Mouse (Mus musculus): Measurements from ENCODE around the gene Lyrm4. TPM values are rescaled to one million over a fixed set of nuclear protein-coding genes. Genes with fewer than 3 reads are reported as not detected.
"Not testable (repeated sequence)": the region's sequence is repeated elsewhere in the genome, so short reads cannot be mapped to it uniquely, and the experiment has no call there.

The Lyrm4 gene
- polyA plus RNA-seq, 1 experiment from 2014 or later = 41.7 TPM

- Histone ChIP-seq H3K4me2 (no peak overlapping the region), H3K9ac (ENCODE audit: low read depth, low read length) (no peak overlapping the region), H3K27ac (ENCODE audit: low read depth, low read length) (no peak overlapping the region), H3K9me3 (ENCODE audit: control insufficient read depth, low read length) (no peaks in the 10 kb centered on the region), H3K4me1 (replicated peaks; ENCODE audit: control insufficient read depth, insufficient read depth, low read length) (peaks cover 12% of the 10 kb centered on the region; the same call in 1 of the 2 replicates), H3K27me3 (replicated peaks; ENCODE audit: control insufficient read depth, insufficient read depth, low read length) (no peaks in the 10 kb centered on the region), H3K4me3 (ENCODE audit: low read depth, low read length) (no peak overlapping the region), H3K36me3 (ENCODE audit: control insufficient read depth, insufficient read depth, low read length) (no peaks in the 10 kb centered on the region)
- 88% methylated on average over 3 of the region's 3 CpGs for WGBS
- ATAC-seq (replicated peaks; ENCODE audit: low FRiP score) (no peak), DNase-seq (ENCODE audit: low spot score) (no peak)
These were observed 122.1 kb downstream of the Lyrm4 start for GRCm38 (mm10) chr13:35995231-35995630.

GRCm38 (mm10) chr13:35994067-35994466, 123.3 kb downstream of the Lyrm4 start:
- Histone ChIP-seq H3K27me3 (replicated peaks; ENCODE audit: control insufficient read depth, insufficient read depth, low read length) (no peaks in the 10 kb centered on the region), H3K9ac (ENCODE audit: low read depth, low read length) (no peak overlapping the region), H3K36me3 (ENCODE audit: control insufficient read depth, insufficient read depth, low read length) (no peaks in the 10 kb centered on the region), H3K4me3 (ENCODE audit: low read depth, low read length) (no peak overlapping the region), H3K9me3 (ENCODE audit: control insufficient read depth, low read length) (no peaks in the 10 kb centered on the region), H3K4me2 (no peak overlapping the region), H3K27ac (ENCODE audit: low read depth, low read length) (no peak overlapping the region), H3K4me1 (replicated peaks; ENCODE audit: control insufficient read depth, insufficient read depth, low read length) (peaks cover 12% of the 10 kb centered on the region; the same call in 1 of the 2 replicates)
- ATAC-seq (replicated peaks; ENCODE audit: low FRiP score) (no peak), DNase-seq (ENCODE audit: low spot score) (no peak)
- WGBS = 91% methylated on average over 8 of the region's 8 CpGs

- ATAC-seq (replicated peaks; ENCODE audit: low FRiP score); H3K36me3 ChIP-seq (ENCODE audit: control insufficient read depth, insufficient read depth, low read length); H3K27me3 ChIP-seq (replicated peaks; ENCODE audit: control insufficient read depth, insufficient read depth, low read length); H3K9me3 ChIP-seq (ENCODE audit: control insufficient read depth, low read length); H3K9ac ChIP-seq (ENCODE audit: low read depth, low read length); H3K4me3 ChIP-seq (ENCODE audit: low read depth, low read length); DNase-seq (ENCODE audit: low spot score); H3K27ac ChIP-seq (ENCODE audit: low read depth, low read length); H3K4me2 ChIP-seq: not testable (repeated sequence)
- 95% methylated on average over 17 of the region's 21 CpGs for WGBS
- peaks cover 13% of the 10 kb centered on the region for H3K4me1 ChIP-seq (replicated peaks; ENCODE audit: control insufficient read depth, insufficient read depth, low read length)
These were observed 126.1 kb downstream of the Lyrm4 start for GRCm38 (mm10) chr13:35991185-35991584.

- H3K27ac ChIP-seq (ENCODE audit: low read depth, low read length) = no peak overlapping the region
- DNase-seq (ENCODE audit: low spot score) = no peak
These were observed 128.0 kb downstream of the Lyrm4 start for GRCm38 (mm10) chr13:35989329-35989728.

GRCm38 (mm10) chr13:35982985-35983384, 134.3 kb downstream of the Lyrm4 start:
- Histone ChIP-seq H3K27me3 (replicated peaks; ENCODE audit: control insufficient read depth, insufficient read depth, low read length) (no peaks in the 10 kb centered on the region), H3K4me1 (replicated peaks; ENCODE audit: control insufficient read depth, insufficient read depth, low read length) (peaks cover 5% of the 10 kb centered on the region), H3K4me3 (ENCODE audit: low read depth, low read length) (no peak overlapping the region), H3K4me2 (no peak overlapping the region), H3K27ac (ENCODE audit: low read depth, low read length) (no peak overlapping the region), H3K9me3 (ENCODE audit: control insufficient read depth, low read length) (no peaks in the 10 kb centered on the region), H3K9ac (ENCODE audit: low read depth, low read length) (no peak overlapping the region), H3K36me3 (ENCODE audit: control insufficient read depth, insufficient read depth, low read length) (peaks cover 3% of the 10 kb centered on the region; the same call in 1 of the 2 replicates)
- DNase-seq (ENCODE audit: low spot score) (no peak), ATAC-seq (replicated peaks; ENCODE audit: low FRiP score) (no peak)
- WGBS = 76% methylated on average over 6 of the region's 6 CpGs

More at GRCm38 (mm10) chr13:35989329-35989728, 128.0 kb downstream of the Lyrm4 start:
- H3K36me3 ChIP-seq (ENCODE audit: control insufficient read depth, insufficient read depth, low read length) = no peaks in the 10 kb centered on the region
- no peak for ATAC-seq (replicated peaks; ENCODE audit: low FRiP score)
- peaks cover 7% of the 10 kb centered on the region for H3K4me1 ChIP-seq (replicated peaks; ENCODE audit: control insufficient read depth, insufficient read depth, low read length)
- H3K4me2 ChIP-seq = no peak overlapping the region
- no peak overlapping the region for H3K4me3 ChIP-seq (ENCODE audit: low read depth, low read length)
- no peaks in the 10 kb centered on the region for H3K9me3 ChIP-seq (ENCODE audit: control insufficient read depth, low read length)
- 77% methylated on average over 3 of the region's 3 CpGs for WGBS
- no peak overlapping the region for H3K9ac ChIP-seq (ENCODE audit: low read depth, low read length)
- H3K27me3 ChIP-seq (replicated peaks; ENCODE audit: control insufficient read depth, insufficient read depth, low read length) = no peaks in the 10 kb centered on the region

GRCm38 (mm10) chr13:35980471-35980870, 136.9 kb downstream of the Lyrm4 start:
- H3K36me3 ChIP-seq (ENCODE audit: control insufficient read depth, insufficient read depth, low read length) = peaks cover 7% of the 10 kb centered on the region; the same call in 1 of the 2 replicates
- DNase-seq (ENCODE audit: low spot score) (no peak), ATAC-seq (replicated peaks; ENCODE audit: low FRiP score) (no peak)
- no peak overlapping the region for H3K9ac ChIP-seq (ENCODE audit: low read depth, low read length)
- H3K4me1 ChIP-seq (replicated peaks; ENCODE audit: control insufficient read depth, insufficient read depth, low read length) = no peaks in the 10 kb centered on the region
- no peak overlapping the region for H3K27ac ChIP-seq (ENCODE audit: low read depth, low read length)
- no peak overlapping the region for H3K4me3 ChIP-seq (ENCODE audit: low read depth, low read length)
- no peaks in the 10 kb centered on the region for H3K9me3 ChIP-seq (ENCODE audit: control insufficient read depth, low read length)
- 86% methylated on average over 4 of the region's 4 CpGs for WGBS
- H3K4me2 ChIP-seq = no peak overlapping the region
- H3K27me3 ChIP-seq (replicated peaks; ENCODE audit: control insufficient read depth, insufficient read depth, low read length) = no peaks in the 10 kb centered on the region

- Histone ChIP-seq H3K27ac (ENCODE audit: low read depth, low read length) (no peak overlapping the region), H3K4me3 (ENCODE audit: low read depth, low read length) (no peak overlapping the region), H3K4me2 (no peak overlapping the region), H3K9me3 (ENCODE audit: control insufficient read depth, low read length) (no peaks in the 10 kb centered on the region), H3K36me3 (ENCODE audit: control insufficient read depth, insufficient read depth, low read length) (peaks cover 7% of the 10 kb centered on the region; the same call in 1 of the 2 replicates), H3K27me3 (replicated peaks; ENCODE audit: control insufficient read depth, insufficient read depth, low read length) (no peaks in the 10 kb centered on the region), H3K9ac (ENCODE audit: low read depth, low read length) (no peak overlapping the region), H3K4me1 (replicated peaks; ENCODE audit: control insufficient read depth, insufficient read depth, low read length) (no peaks in the 10 kb centered on the region)
- ATAC-seq (replicated peaks; ENCODE audit: low FRiP score) (no peak), DNase-seq (ENCODE audit: low spot score) (no peak)
- 91% methylated on average over 7 of the region's 7 CpGs for WGBS
These were observed 140.4 kb downstream of the Lyrm4 start for GRCm38 (mm10) chr13:35976912-35977311.

- Histone ChIP-seq H3K4me1 (replicated peaks; ENCODE audit: control insufficient read depth, insufficient read depth, low read length) (peaks cover 5% of the 10 kb centered on the region), H3K9me3 (ENCODE audit: control insufficient read depth, low read length) (no peaks in the 10 kb centered on the region), H3K9ac (ENCODE audit: low read depth, low read length) (no peak overlapping the region), H3K4me2 (peak overlapping the region; percentile 98), H3K4me3 (ENCODE audit: low read depth, low read length) (peak overlapping the region; percentile 52; the same call in 1 of the 2 replicates), H3K36me3 (ENCODE audit: control insufficient read depth, insufficient read depth, low read length) (no peaks in the 10 kb centered on the region), H3K27me3 (replicated peaks; ENCODE audit: control insufficient read depth, insufficient read depth, low read length) (peaks cover 34% of the 10 kb centered on the region), H3K27ac (ENCODE audit: low read depth, low read length) (no peak overlapping the region)
- 37% methylated on average over 9 of the region's 9 CpGs for WGBS
- no peak for DNase-seq (ENCODE audit: low spot score)
- no peak for ATAC-seq (replicated peaks; ENCODE audit: low FRiP score)
These were observed 147.5 kb downstream of the Lyrm4 start for GRCm38 (mm10) chr13:35969829-35970228.

- Histone ChIP-seq H3K4me3 (ENCODE audit: low read depth, low read length) (peak overlapping the region; percentile 52), H3K27me3 (replicated peaks; ENCODE audit: control insufficient read depth, insufficient read depth, low read length) (peaks cover 34% of the 10 kb centered on the region), H3K4me2 (peak overlapping the region; percentile 98), H3K27ac (ENCODE audit: low read depth, low read length) (no peak overlapping the region), H3K9ac (ENCODE audit: low read depth, low read length) (peak overlapping the region; percentile 34; the same call in 1 of the 2 replicates), H3K9me3 (ENCODE audit: control insufficient read depth, low read length) (no peaks in the 10 kb centered on the region), H3K4me1 (replicated peaks; ENCODE audit: control insufficient read depth, insufficient read depth, low read length) (peaks cover 5% of the 10 kb centered on the region), H3K36me3 (ENCODE audit: control insufficient read depth, insufficient read depth, low read length) (no peaks in the 10 kb centered on the region)
- peak; percentile 53 for DNase-seq (ENCODE audit: low spot score)
- no peak for ATAC-seq (replicated peaks; ENCODE audit: low FRiP score)
- 3% methylated on average over 18 of the region's 18 CpGs for WGBS
These were observed 147.9 kb downstream of the Lyrm4 start for GRCm38 (mm10) chr13:35969431-35969721.

All from liver, embryonic 11.5 days (tissue).